ENCODE assay signal across 8 mouse cellular contexts in genomic region chr11:104685548-104685947, GRCm38 (mm10). TPM values are rescaled to one million over a fixed set of nuclear protein-coding genes. Genes with fewer than 3 reads are reported as not detected.
DNase-seq lines count a peak whose midpoint lies in the region; ATAC-seq and TF ChIP-seq lines count a peak whose summit lies in the region.

Gm11639 (plus strand) TSS chr11:104685707.

- H3K4me2 ChIP-seq in embryonic facial prominence, embryonic 15.5 days (replicated peaks) = 0 out of 2 replicates have a peak within 1 kb of the TSS, but pooled peaks have one; percentile 12
- H3K4me2 ChIP-seq in kidney, postnatal 0 days (ENCODE audit: low read length) = no peak within 1 kb of the TSS

- no peak within 1 kb of the TSS for H3K9ac ChIP-seq in embryonic facial prominence, embryonic 15.5 days
- H3K9ac ChIP-seq in kidney, postnatal 0 days (ENCODE audit: low read depth, low read length) = no peak within 1 kb of the TSS

- H3K4me1 ChIP-seq in kidney, adult 2 months (ENCODE audit: control insufficient read depth, insufficient read depth, low read length) = no peaks in the 10 kb centered on the region
- H3K4me1 ChIP-seq in embryonic facial prominence, embryonic 15.5 days = no peaks in the 10 kb centered on the region
- H3K4me1 ChIP-seq in kidney, postnatal 0 days (replicated peaks; ENCODE audit: insufficient read depth, low read length) = no peaks in the 10 kb centered on the region

- no peak for ATAC-seq in embryonic facial prominence, embryonic 15.5 days (ENCODE audit: insufficient number of reproducible peaks, low FRiP score, low TSS enrichment, low read depth)
- ATAC-seq in kidney, postnatal 0 days (replicated peaks; ENCODE audit: low FRiP score, low read depth) = peak; percentile 79

- no peaks in the 10 kb centered on the region for H3K36me3 ChIP-seq in kidney, adult 2 months (ENCODE audit: control insufficient read depth, insufficient read depth, low read length)
- H3K36me3 ChIP-seq in embryonic facial prominence, embryonic 15.5 days = no peaks in the 10 kb centered on the region
- H3K36me3 ChIP-seq in kidney, postnatal 0 days (ENCODE audit: insufficient read depth, low read length) = no peaks in the 10 kb centered on the region

- H3K27me3 ChIP-seq in kidney, adult 2 months (replicated peaks; ENCODE audit: control insufficient read depth, insufficient read depth, low read length) = no peaks in the 10 kb centered on the region
- no peaks in the 10 kb centered on the region for H3K27me3 ChIP-seq in embryonic facial prominence, embryonic 15.5 days
- H3K27me3 ChIP-seq in kidney, postnatal 0 days (ENCODE audit: insufficient read depth, low read length) = no peaks in the 10 kb centered on the region

- no peak for TF ChIP-seq POLR2A in kidney, adult 2 months (IDR thresholded peaks at IDR 0.05; ENCODE audit: low read depth, low read length)

- WGBS in kidney, adult 2 months = 30% methylated on average over 23 of the region's 23 CpGs
- WGBS in embryonic facial prominence, embryonic 15.5 days = 24% methylated on average over 23 of the region's 23 CpGs
- WGBS in kidney, postnatal 0 days = 25% methylated on average over 23 of the region's 23 CpGs

- DNase-seq in kidney, adult 2 months = peak; percentile 11
- DNase-seq in kidney, adult 8-10 months = no peak
- no peak for DNase-seq in kidney, postnatal 0 days (ENCODE audit: low spot score)
- DNase-seq in mesoderm, embryonic 11.5 days (ENCODE audit: low read depth, low spot score) = peak; percentile 51
- DNase-seq in layer of hippocampus, adult 2 months (ENCODE audit: low spot score in 2 of 2) = no peak
- DNase-seq in ovary, adult 18-20 months (ENCODE audit: low spot score) = no peak
- no peak for DNase-seq in urinary bladder, postnatal 25 days (ENCODE audit: low spot score)

- TF ChIP-seq CTCF in kidney, adult 2 months (conservative IDR thresholded peaks at IDR 0.05; ENCODE audit: insufficient read depth, insufficient read length, low read depth, low read length) = no peak
- no peak for TF ChIP-seq CTCF in kidney, postnatal 0 days (IDR thresholded peaks at IDR 0.05; ENCODE audit: low read depth)
- TF ChIP-seq CTCF in layer of hippocampus, adult 2 months (conservative IDR thresholded peaks at IDR 0.05) = no peak

- no peak within 1 kb of the TSS for H3K4me3 ChIP-seq in kidney, adult 2 months (ENCODE audit: insufficient read depth, low read depth, low read length)
- no peak within 1 kb of the TSS for H3K4me3 ChIP-seq in embryonic facial prominence, embryonic 15.5 days (replicated peaks)
- no peak within 1 kb of the TSS for H3K4me3 ChIP-seq in kidney, postnatal 0 days (replicated peaks; ENCODE audit: low read depth, low read length)
- no peak within 1 kb of the TSS for H3K4me3 ChIP-seq in layer of hippocampus, adult 2 months

- H3K9me3 ChIP-seq in embryonic facial prominence, embryonic 15.5 days (replicated peaks) = no peaks in the 10 kb centered on the region
- H3K9me3 ChIP-seq in kidney, postnatal 0 days (replicated peaks; ENCODE audit: low read length) = no peaks in the 10 kb centered on the region

- H3K27ac ChIP-seq in kidney, adult 2 months (ENCODE audit: insufficient read depth, low read depth, low read length) = no peak within 1 kb of the TSS
- no peak within 1 kb of the TSS for H3K27ac ChIP-seq in embryonic facial prominence, embryonic 15.5 days (replicated peaks)
- no peak within 1 kb of the TSS for H3K27ac ChIP-seq in kidney, postnatal 0 days
- H3K27ac ChIP-seq in layer of hippocampus, adult 2 months = no peak within 1 kb of the TSS

RNA-seq across cellular contexts. Expression of gene Gm11639, which starts in this region (rescaled TPM):
- polyA plus RNA-seq in kidney, adult 2 months (2012; rRNA removed) = under 0.01 TPM in 1 of 2 replicates, not detected in the other
- polyA plus RNA-seq in embryonic facial prominence, embryonic 15.5 days (2015; fragmentation: Nextera tagmentation; extraction: Ambion mirVana) = 0.01 TPM in 2 replicates
- 0.01 TPM in 2 replicates for polyA plus RNA-seq in kidney, postnatal 0 days (2015; fragmentation: Nextera tagmentation; extraction: Ambion mirVana)
- total RNA-seq in layer of hippocampus, adult 2 months (2021) = under 1 TPM; 0.44 to 0.54 TPM

Comparison
In these comparisons a context has a peak if more than half of its experiments do, and no peak if none do; other contexts are left out.
1. Peak in DNase-seq in kidney, adult 2 months; RNA of the gene not detected or under 1 TPM.
2. Peak in ATAC-seq in kidney, postnatal 0 days; RNA of the gene not detected or under 1 TPM.